Mouse (Mus musculus): ENCODE results near the gene Smtn. TPM values are rescaled to one million over a fixed set of nuclear protein-coding genes. Genes with fewer than 3 reads are reported as not detected.
A peak's percentile ranks its signal among the peaks of the same experiment; 100 is the strongest.

The Smtn gene
- polyA plus RNA-seq, 1 experiment from 2014 or later: 63.6 TPM

DNA sequence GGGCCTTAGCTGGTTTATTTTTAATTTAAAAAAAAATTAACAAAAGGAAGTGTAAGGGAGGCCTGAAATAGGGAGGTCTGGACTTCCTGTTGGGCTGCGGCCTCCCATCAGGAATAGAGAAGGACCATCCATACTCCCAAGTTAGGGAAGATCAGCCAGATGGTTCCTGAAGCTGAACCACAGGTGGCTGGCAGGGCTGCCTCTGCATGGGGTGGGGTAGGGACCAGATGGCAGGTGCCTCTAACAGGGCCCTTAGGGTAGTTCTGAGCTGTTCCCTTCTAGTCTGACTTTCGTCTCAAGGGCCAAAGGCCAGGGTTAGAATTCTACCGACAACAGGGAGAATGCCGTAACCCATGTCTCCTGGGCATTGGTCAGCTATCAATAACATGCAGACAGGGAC, 24.8 kb downstream of the Smtn start:
- Histone ChIP-seq H3K4me2 (replicated peaks) (peak overlapping the region; percentile 77), H3K4me1 (peaks cover 29% of the 10 kb centered on the region), H3K27me3 (peaks cover 28% of the 10 kb centered on the region), H3K4me3 (peak overlapping the region; percentile 60), H3K9ac (no peak overlapping the region; the same call in 1 of the 2 replicates), H3K9me3 (no peaks in the 10 kb centered on the region), H3K27ac (no peak overlapping the region), H3K36me3 (peaks cover 19% of the 10 kb centered on the region)
- WGBS: 72% methylated on average over 4 of the region's 4 CpGs
- ATAC-seq (ENCODE audit: low FRiP score, low read depth): no peak; the same call in 1 of the 2 replicates

DNA sequence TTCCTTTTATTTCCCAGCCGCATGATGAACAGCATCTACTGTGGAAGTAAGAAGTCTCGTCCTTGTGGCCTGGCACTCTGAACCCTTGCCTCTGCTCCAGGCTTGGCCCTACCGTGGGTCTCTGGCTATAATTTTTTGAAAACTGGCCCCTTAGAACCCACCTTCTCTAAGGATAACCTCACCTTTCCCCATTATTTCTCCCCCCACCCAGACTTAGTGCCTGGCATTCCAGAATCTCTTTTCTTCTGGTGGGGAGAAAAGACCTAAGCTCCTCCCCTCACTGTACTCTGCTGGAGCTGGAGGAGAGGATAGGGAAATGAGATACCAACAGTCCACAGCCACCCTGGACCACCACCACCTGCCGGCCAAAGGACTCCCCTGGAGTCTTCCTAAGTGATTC, 25.2 kb downstream of the Smtn start:
- ATAC-seq (ENCODE audit: low FRiP score, low read depth): peak; percentile 29
- H3K36me3 ChIP-seq: peaks cover 15% of the 10 kb centered on the region
- H3K4me3 ChIP-seq: peak overlapping the region; percentile 60
- H3K9me3 ChIP-seq: no peaks in the 10 kb centered on the region
- peak overlapping the region; percentile 79 for H3K9ac ChIP-seq
- peaks cover 29% of the 10 kb centered on the region for H3K4me1 ChIP-seq
- H3K27me3 ChIP-seq: peaks cover 28% of the 10 kb centered on the region
- no peak overlapping the region; the same call in 1 of the 2 replicates for H3K27ac ChIP-seq
- 9% methylated on average over 4 of the region's 4 CpGs for WGBS
- H3K4me2 ChIP-seq (replicated peaks): peak overlapping the region; percentile 77

DNA sequence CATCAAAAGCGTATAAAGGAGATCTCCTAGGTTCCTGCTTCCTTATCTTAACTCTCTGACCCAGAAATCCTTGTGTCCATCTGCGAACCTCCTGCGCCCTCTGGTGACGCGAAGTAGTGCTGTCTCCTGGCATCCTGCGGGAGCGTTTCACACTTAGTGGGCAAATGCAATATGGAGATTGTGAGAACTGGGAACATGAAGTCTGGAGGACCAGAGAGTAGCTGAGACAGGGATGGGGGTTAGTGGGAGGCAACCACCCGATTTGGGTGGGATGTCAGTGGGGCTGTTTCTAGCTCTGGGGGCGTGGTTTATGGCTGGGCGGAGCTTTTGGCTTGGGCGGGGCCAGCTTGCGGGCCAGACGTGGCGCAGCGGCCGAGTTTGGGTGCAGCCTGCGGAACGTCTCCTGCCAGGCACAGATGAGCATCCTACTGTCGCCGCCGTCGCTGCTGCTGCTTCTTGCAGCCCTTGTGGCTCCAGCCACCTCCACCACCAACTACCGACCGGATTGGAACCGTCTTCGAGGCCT, 25.8 kb downstream of the Smtn start, which contains the start of gene Selenom:
Selenom (plus strand) TSS at position 156 of the 526 bp plus-strand sequence.
- H3K27ac ChIP-seq: no peak within 1 kb of the TSS; the same call in 1 of the 2 replicates
- peak within 1 kb of the TSS; percentile 60 for H3K4me3 ChIP-seq
- peak within 1 kb of the TSS; percentile 77 for H3K4me2 ChIP-seq (replicated peaks)
- WGBS: 0% methylated on average over 26 of the region's 26 CpGs
- H3K4me1 ChIP-seq: peaks cover 29% of the 10 kb centered on the region
- peaks cover 9% of the 10 kb centered on the region for H3K36me3 ChIP-seq
- peak; percentile 82 for ATAC-seq (ENCODE audit: low FRiP score, low read depth)
- H3K9me3 ChIP-seq: no peaks in the 10 kb centered on the region
- H3K9ac ChIP-seq: peak within 1 kb of the TSS; percentile 79
- peaks cover 28% of the 10 kb centered on the region for H3K27me3 ChIP-seq

DNA sequence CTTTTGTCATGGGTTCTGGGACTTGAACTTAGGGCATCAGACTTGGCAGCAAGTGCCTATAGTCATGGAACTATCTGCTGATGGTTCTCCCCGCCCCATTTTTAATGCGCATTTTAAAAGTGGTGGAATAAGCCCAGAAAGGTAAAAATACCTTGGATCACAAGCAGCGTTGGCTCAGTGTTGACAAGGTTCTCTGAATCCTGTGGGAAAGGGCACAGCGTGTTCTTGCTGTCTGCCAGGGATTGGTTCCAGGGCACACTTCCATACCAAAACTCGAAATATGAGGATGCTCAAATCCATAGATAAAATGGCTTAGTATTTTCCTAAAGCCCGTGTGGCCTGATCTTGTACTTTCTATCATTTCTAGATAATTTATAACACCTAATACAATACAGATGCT, 27.1 kb downstream of the Smtn start:
- no peak overlapping the region for H3K4me3 ChIP-seq
- no peak overlapping the region for H3K9ac ChIP-seq
- no peak for ATAC-seq (ENCODE audit: low FRiP score, low read depth)
- peaks cover 29% of the 10 kb centered on the region for H3K4me1 ChIP-seq
- H3K9me3 ChIP-seq: no peaks in the 10 kb centered on the region
- peaks cover 28% of the 10 kb centered on the region for H3K27me3 ChIP-seq
- H3K36me3 ChIP-seq: no peaks in the 10 kb centered on the region
- no peak overlapping the region for H3K27ac ChIP-seq
- H3K4me2 ChIP-seq (replicated peaks): no peak overlapping the region
- 83% methylated on average over 6 of the region's 6 CpGs for WGBS

DNA sequence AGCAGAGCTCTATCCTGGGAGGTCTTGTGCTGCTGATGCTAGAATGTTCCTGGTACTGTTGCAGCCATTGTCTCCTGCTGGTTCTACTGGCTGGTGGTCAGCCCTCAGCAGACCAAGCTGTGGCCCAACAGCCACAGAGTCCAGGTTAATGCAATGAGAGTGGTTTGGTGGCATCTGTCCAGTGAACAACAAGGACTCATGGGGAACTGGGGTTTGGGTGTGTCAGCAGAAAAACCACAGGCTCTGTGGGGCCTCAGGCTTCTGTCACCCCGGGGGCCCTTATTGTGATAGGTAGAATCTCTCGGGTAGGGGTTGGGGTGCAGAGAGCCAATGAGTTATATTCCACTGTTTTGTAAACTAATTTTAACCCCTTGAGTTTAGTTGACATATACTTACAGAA, 30.1 kb downstream of the Smtn start:
- H3K4me2 ChIP-seq (replicated peaks): no peak overlapping the region
- no peaks in the 10 kb centered on the region for H3K9me3 ChIP-seq
- no peaks in the 10 kb centered on the region for H3K36me3 ChIP-seq
- peaks cover 1% of the 10 kb centered on the region for H3K4me1 ChIP-seq
- no peak overlapping the region for H3K9ac ChIP-seq
- H3K4me3 ChIP-seq: no peak overlapping the region
- ATAC-seq (ENCODE audit: low FRiP score, low read depth): no peak
- H3K27ac ChIP-seq: no peak overlapping the region
- 85% methylated on average over 2 of the region's 2 CpGs for WGBS
- H3K27me3 ChIP-seq: peaks cover under 1% of the 10 kb centered on the region; the same call in 1 of the 2 replicates

DNA sequence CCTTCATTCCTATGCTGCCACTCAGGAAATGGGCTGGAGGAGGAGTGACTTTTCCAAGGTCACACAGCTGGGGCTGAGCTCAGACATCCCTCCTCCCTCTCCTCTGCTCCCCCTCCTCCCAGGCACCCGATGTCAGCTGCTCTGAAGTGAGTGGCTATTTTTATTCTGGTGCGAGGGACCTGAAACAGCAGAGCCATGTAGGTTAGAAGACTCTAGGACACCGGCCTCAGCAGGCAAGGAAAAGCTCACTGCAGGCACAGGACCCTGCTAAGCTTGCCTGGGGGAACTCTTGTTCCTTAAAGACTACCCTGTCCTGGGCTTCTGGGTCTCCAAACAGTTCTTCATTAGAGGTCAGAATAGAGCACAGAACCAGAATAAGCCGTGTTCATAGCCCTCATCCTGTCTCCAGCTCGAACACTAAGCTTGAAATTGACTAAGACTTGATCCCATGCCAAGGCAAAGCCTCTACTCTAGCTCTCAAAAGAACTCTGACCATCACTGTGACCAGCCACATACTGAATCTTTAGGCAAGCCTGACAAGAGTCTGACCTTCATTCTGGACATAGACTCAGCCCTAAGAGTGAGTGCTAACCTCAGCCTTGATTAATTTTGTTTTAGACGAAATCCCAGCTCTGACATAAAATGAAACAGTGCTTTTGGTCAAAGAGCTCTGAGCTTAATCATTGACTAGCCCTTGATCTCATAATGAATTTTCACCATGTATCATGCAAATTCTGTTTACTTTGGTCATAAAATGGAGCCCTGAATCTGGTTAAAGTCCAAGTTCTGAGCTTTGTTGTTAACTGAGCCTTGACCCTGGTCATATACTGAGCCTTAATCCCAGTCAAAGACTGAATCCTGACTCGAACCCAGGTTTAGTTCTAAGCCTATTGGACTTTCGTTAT, 31.0 kb downstream of the Smtn start:
- Histone ChIP-seq H3K4me3 (no peak overlapping the region), H3K27ac (no peak overlapping the region), H3K9me3 (no peaks in the 10 kb centered on the region), H3K4me2 (replicated peaks) (no peak overlapping the region), H3K36me3 (no peaks in the 10 kb centered on the region), H3K27me3 (no peaks in the 10 kb centered on the region), H3K9ac (no peak overlapping the region), H3K4me1 (no peaks in the 10 kb centered on the region)
- WGBS: 75% methylated on average over 8 of the region's 8 CpGs
- ATAC-seq (ENCODE audit: low FRiP score, low read depth): no peak

DNA sequence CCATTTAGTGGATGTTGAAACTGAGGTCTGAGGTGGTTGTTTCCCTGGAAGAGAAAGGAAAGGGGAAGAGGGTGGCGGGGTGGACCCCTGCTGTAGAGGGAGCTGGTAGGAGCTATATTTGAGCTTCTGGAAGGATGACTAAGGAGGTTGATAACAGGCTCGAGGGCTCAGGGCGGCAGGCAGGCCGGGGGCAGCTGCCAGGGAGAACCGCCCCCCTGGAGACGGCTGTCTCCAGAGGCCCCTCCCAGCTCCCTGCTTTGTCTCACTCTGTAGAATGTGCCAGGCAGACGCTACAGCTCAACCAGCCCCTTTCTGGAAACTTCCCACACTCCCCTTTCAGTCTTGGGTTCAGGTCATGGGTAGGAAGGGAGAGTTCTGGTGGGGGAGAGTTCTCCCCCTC, 32.2 kb downstream of the Smtn start:
- ATAC-seq (ENCODE audit: low FRiP score, low read depth): no peak
- H3K4me2 ChIP-seq (replicated peaks): no peak overlapping the region
- no peak overlapping the region for H3K27ac ChIP-seq
- H3K36me3 ChIP-seq: no peaks in the 10 kb centered on the region
- no peak overlapping the region for H3K9ac ChIP-seq
- H3K27me3 ChIP-seq: no peaks in the 10 kb centered on the region
- WGBS: 49% methylated on average over 7 of the region's 7 CpGs
- no peaks in the 10 kb centered on the region for H3K4me1 ChIP-seq
- H3K4me3 ChIP-seq: no peak overlapping the region
- no peaks in the 10 kb centered on the region for H3K9me3 ChIP-seq

DNA sequence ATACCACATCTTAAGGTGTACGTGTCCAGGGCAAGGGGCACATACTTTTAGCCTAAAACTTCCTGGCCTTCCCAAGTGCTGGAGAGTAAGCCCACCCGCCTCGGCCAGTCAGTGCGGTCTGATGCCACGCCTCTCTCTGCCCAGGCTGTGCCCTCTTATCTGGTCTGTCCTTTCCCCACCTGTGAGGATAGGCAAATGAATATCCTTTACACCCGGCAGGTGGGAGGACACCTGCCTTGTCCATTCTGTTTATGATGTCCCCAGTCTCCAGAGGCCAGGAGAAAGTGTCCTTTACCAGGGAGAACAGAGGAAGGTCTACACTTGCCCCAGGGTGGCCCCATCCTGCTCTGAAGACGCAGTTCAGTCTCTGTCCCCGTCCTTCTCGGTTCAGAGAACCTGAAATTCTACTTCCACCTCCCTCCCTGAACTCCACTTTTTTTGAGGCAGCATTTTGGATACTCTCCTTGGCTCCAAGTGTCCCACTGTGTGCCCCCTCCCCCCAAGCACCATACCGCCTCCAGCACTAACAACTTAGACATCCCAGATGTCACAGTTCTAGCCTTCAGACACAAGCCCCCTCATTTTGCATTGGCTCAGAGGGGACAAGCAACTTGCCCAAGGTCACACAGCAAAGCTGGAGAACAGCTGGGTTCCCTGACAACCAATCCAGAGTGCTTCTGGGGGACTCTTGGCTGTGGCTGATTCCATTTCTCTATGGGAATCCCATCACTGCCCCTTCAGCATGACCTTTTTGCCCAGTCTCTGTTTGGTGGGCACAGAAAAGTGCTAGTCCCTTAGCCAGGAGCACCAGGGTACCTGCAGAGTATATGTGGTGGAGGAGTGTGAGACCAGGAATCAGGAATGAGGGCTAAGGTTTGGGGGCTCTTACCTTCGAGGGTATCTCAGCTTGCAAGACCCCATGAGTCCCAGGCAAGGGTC, 36.4 kb downstream of the Smtn start:
- WGBS: 63% methylated on average over 11 of the region's 11 CpGs

DNA sequence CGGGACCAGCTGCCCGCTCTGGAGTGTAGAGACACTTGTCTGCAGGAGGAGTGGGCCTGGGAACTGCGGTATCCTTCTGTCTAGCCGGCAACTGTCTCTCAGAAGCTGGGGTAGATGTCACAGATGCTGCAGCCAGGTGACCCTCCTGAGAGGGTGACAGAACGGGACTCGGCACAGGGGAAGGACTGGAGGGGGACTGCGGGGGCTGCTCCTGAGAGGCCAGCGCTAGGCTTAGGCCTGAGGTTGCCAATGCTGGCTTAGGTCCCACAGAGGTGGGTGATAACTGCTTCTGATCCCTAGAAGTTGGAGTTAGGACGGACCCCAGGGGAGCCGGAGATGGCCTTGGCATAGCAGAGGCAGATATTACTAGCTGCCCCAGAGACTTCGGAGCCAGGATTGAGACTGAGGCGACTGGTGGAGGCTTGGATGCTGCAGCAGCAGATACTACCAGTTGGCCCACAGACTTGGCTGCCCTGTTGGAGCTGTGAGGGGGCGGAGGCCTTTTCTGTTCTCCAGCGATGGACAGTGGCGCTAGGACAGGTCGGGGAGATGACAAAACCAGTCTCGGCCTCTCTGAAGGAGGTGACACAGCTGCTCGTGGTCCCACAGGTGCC, 37.8 kb downstream of the Smtn start:
- H3K36me3 ChIP-seq: no peaks in the 10 kb centered on the region
- no peak overlapping the region for H3K9ac ChIP-seq
- no peak for ATAC-seq (ENCODE audit: low FRiP score, low read depth)
- H3K4me2 ChIP-seq (replicated peaks): no peak overlapping the region
- H3K4me1 ChIP-seq: no peaks in the 10 kb centered on the region
- no peak overlapping the region for H3K27ac ChIP-seq
- no peaks in the 10 kb centered on the region for H3K9me3 ChIP-seq
- no peak overlapping the region for H3K4me3 ChIP-seq
- WGBS: 78% methylated on average over 18 of the region's 18 CpGs
- peaks cover 5% of the 10 kb centered on the region; the same call in 1 of the 2 replicates for H3K27me3 ChIP-seq

More for the DNA sequence above, 36.4 kb downstream of the Smtn start:
- no peak overlapping the region for H3K9ac ChIP-seq
- H3K9me3 ChIP-seq: no peaks in the 10 kb centered on the region
- H3K36me3 ChIP-seq: no peaks in the 10 kb centered on the region
- H3K4me1 ChIP-seq: no peaks in the 10 kb centered on the region
- no peak for ATAC-seq (ENCODE audit: low FRiP score, low read depth)
- H3K4me2 ChIP-seq (replicated peaks): no peak overlapping the region
- no peak overlapping the region for H3K4me3 ChIP-seq
- no peak overlapping the region for H3K27ac ChIP-seq
- H3K27me3 ChIP-seq: peaks cover 5% of the 10 kb centered on the region; the same call in 1 of the 2 replicates

DNA sequence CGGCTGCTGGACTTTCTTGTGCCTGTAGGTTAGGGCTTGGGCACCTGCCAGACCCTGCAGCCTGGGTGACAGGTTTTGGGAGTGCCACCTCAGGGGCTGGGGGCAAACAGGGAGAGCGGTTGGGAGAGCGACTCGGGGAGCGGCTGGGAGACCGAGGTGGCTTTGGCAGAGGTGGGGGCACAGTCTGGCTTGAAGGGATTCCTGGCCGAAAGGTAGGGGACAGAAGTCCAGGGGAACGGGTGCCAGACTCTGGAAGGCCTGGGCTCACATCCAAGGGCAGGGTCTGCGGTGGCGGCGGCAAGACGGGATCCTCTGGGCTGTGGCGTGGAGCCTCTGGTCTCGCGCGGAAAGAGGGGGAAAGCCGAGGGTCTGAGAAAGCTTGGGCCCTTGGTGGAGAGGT, 38.4 kb downstream of the Smtn start:
- no peak overlapping the region for H3K4me2 ChIP-seq (replicated peaks)
- no peak overlapping the region for H3K9ac ChIP-seq
- no peak overlapping the region for H3K27ac ChIP-seq
- no peak overlapping the region for H3K4me3 ChIP-seq
- ATAC-seq (ENCODE audit: low FRiP score, low read depth): no peak
- no peaks in the 10 kb centered on the region for H3K9me3 ChIP-seq
- H3K36me3 ChIP-seq: no peaks in the 10 kb centered on the region
- H3K27me3 ChIP-seq: peaks cover 5% of the 10 kb centered on the region; the same call in 1 of the 2 replicates
- WGBS: 79% methylated on average over 17 of the region's 17 CpGs
- H3K4me1 ChIP-seq: no peaks in the 10 kb centered on the region

DNA sequence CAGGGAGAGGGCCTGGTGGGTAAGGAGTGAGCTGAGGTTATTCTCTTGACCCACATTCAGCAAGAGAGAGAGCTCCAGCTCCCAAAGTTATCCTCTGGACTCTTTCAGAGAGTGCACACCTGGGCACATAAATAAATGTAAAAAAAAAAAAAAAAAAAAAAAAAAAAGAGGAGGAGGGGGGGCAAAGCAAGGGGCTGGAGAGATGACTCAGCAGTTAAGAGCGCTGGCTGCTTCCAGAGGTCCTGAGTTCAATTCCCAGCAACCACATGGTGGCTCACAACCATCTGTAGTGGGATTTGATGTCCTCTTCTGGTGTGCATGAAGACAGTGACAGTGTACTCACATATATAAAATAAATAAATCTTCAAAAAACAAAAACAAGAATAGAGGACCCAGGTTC, 43.1 kb downstream of the Smtn start:
- H3K27ac ChIP-seq: no peak overlapping the region

More for the DNA sequence above, 43.1 kb downstream of the Smtn start:
- H3K9me3 ChIP-seq: no peaks in the 10 kb centered on the region
- H3K4me1 ChIP-seq: no peaks in the 10 kb centered on the region
- H3K27me3 ChIP-seq: peaks cover under 1% of the 10 kb centered on the region; the same call in 1 of the 2 replicates
- no peak overlapping the region for H3K9ac ChIP-seq
- 100% methylated on average over 1 of the region's 1 CpGs for WGBS
- no peak overlapping the region for H3K4me3 ChIP-seq
- no peak overlapping the region for H3K4me2 ChIP-seq (replicated peaks)
- no peaks in the 10 kb centered on the region for H3K36me3 ChIP-seq
- no peak for ATAC-seq (ENCODE audit: low FRiP score, low read depth)

Measured in limb, embryonic 13.5 days (tissue).